Mouse (Mus musculus) hindbrain, embryonic 11.5 days (tissue): ENCODE measurements at regions not wholly inside any gene's neighbourhood (a gene's known extent, or its start where the extent isn't known, plus 50 kb on each side); places are given as distances from the start of the nearest gene placed in this dataset.

Source experiments
- ATAC-seq: fragments of 200-750 bp; cut with Nextera tagmentation; 2 replicates; pipeline ENCODE4 v1.8.0; 2017; ENCODE audit warnings: mild to moderate bottlenecking, moderate TSS enrichment, moderate library complexity; ENCODE audit not compliant: low FRiP score
- DNase-seq: peaks from one replicate; pipeline ENCODE4 v3.0.0-alpha.2; 2015; ENCODE audit warnings: low spot score
- H3K27ac ChIP-seq: fragments of 300-500 bp; sonication (generic); 2 replicates; pipeline ENCODE4 v1.5.1; 2014; ENCODE audit warnings: mild to moderate bottlenecking, low read depth, low read length
- H3K27me3 ChIP-seq: fragments of 300-500 bp; sonication (generic); 2 replicates; pipeline ENCODE4 v1.6.1; 2014; ENCODE audit warnings: mild to moderate bottlenecking, low read length, moderate library complexity, mixed read lengths; ENCODE audit not compliant: control insufficient read depth, insufficient read depth
- H3K36me3 ChIP-seq: fragments of 300-500 bp; sonication (generic); 2 replicates; pipeline ENCODE4 v1.6.1; 2014; ENCODE audit warnings: mild to moderate bottlenecking, low read length, moderate library complexity, mixed read lengths; ENCODE audit not compliant: control insufficient read depth, insufficient read depth
- H3K4me1 ChIP-seq: fragments of 300-500 bp; sonication (generic); replicated peaks from 2 replicates; pipeline ENCODE4 v1.6.1; 2014; ENCODE audit warnings: low read length, mixed read lengths; ENCODE audit not compliant: control insufficient read depth, insufficient read depth
- H3K4me2 ChIP-seq: fragments of 300-500 bp; sonication (generic); replicated peaks from 2 replicates; pipeline ENCODE4 v1.6.1; 2014; ENCODE audit warnings: mild to moderate bottlenecking, low read depth, low read length
- H3K4me3 ChIP-seq: fragments of 300-500 bp; sonication (generic); 2 replicates; pipeline ENCODE4 v1.5.1; 2014; ENCODE audit warnings: low read depth, low read length
- H3K9ac ChIP-seq: fragments of 300-500 bp; sonication (generic); 2 replicates; pipeline ENCODE4 v1.6.1; 2014; ENCODE audit warnings: low read depth, low read length
- H3K9me3 ChIP-seq: fragments of 300-500 bp; sonication (generic); 2 replicates; pipeline ENCODE4 v1.6.1; 2016; ENCODE audit warnings: low read length; ENCODE audit not compliant: control insufficient read depth
- WGBS: fragments of 180-500 bp; shearing (Covaris S2); extraction: QIAGEN DNeasy Blood & Tissue Kit; methylation state at CpG from one replicate; pipeline ENCODE4 v1.1.7; 2014; 5-methylcytosine and 5-hydroxymethylcytosine counted together

DNA sequence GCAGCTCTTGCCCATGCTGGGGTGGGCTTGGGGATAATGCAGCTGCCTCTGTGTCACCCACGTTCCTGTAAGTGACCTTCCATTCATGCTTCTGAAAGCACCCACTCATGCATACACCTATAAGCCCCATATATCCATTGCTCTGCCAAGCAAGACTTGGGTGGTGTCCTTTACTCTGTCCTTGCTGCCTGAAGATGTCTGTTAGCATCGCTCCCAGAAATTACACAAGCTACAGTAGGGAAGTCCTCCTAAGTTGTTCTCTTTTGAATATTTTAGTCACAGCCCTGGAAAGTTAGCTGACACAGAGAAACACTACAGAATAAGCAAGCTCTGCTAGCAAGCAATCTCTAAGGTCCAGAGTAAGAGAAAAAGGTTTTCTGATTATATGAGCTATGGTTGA, 129.2 kb upstream of the Lgalsl start:
- Histone ChIP-seq H3K27ac (no peak overlapping the region), H3K9ac (no peak overlapping the region), H3K27me3 (no peaks in the 10 kb centered on the region), H3K4me2 (no peak overlapping the region), H3K4me3 (no peak overlapping the region), H3K4me1 (no peaks in the 10 kb centered on the region), H3K9me3 (no peaks in the 10 kb centered on the region), H3K36me3 (no peaks in the 10 kb centered on the region)
- no peak for ATAC-seq
- no peak for DNase-seq
- 72% methylated on average over 2 of the region's 2 CpGs for WGBS

- Histone ChIP-seq H3K36me3 (no peaks in the 10 kb centered on the region), H3K27ac (no peak overlapping the region), H3K4me1 (no peaks in the 10 kb centered on the region), H3K9me3 (no peaks in the 10 kb centered on the region), H3K4me2 (no peak overlapping the region), H3K27me3 (no peaks in the 10 kb centered on the region), H3K9ac (no peak overlapping the region), H3K4me3 (no peak overlapping the region)
- no peak for ATAC-seq
- 55% methylated on average over 5 of the region's 5 CpGs for WGBS
- no peak for DNase-seq
Observed at GRCm38 (mm10) chr11:20960750-20961149, 129.9 kb upstream of the Lgalsl start.

DNA sequence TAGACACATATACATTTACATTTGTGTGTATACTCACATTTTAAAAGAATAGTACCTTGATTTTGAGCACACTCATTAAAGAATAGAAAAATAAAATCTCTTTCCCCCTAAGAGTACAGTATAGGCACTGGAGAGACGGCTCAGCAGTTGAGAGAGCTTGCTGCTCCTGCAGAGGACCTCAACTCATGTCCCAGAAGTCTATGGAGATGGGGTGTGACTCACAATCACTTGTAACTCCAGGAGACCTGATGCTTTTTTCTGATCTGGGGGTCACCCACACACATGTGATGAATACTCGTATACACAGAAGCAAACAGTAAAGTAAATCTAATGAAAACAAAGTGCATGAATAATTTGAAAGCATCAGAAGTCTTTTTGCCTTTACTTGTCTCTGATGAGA, 129.5 kb upstream of the Peli1 start:
- ATAC-seq (no peak), DNase-seq (no peak)
- 81% methylated on average over 2 of the region's 2 CpGs for WGBS
- Histone ChIP-seq H3K9ac (no peak overlapping the region), H3K4me3 (no peak overlapping the region), H3K27me3 (no peaks in the 10 kb centered on the region), H3K4me2 (no peak overlapping the region), H3K27ac (no peak overlapping the region), H3K9me3 (no peaks in the 10 kb centered on the region), H3K4me1 (no peaks in the 10 kb centered on the region), H3K36me3 (no peaks in the 10 kb centered on the region)

GRCm38 (mm10) chr11:20965575-20966239, 125.4 kb upstream of the Peli1 start:
- H3K9me3 ChIP-seq: no peaks in the 10 kb centered on the region
- no peaks in the 10 kb centered on the region for H3K4me1 ChIP-seq
- no peaks in the 10 kb centered on the region for H3K36me3 ChIP-seq
- 73% methylated on average over 8 of the region's 8 CpGs for WGBS
- H3K9ac ChIP-seq: no peak overlapping the region
- H3K27ac ChIP-seq: no peak overlapping the region
- ATAC-seq: no peak
- H3K4me2 ChIP-seq: no peak overlapping the region
- H3K4me3 ChIP-seq: no peak overlapping the region
- no peaks in the 10 kb centered on the region for H3K27me3 ChIP-seq
- no peak for DNase-seq

- H3K27me3 ChIP-seq: no peaks in the 10 kb centered on the region
- H3K4me1 ChIP-seq: no peaks in the 10 kb centered on the region
- H3K4me3 ChIP-seq: no peak overlapping the region
- H3K9me3 ChIP-seq: no peaks in the 10 kb centered on the region
- H3K9ac ChIP-seq: no peak overlapping the region
- H3K27ac ChIP-seq: no peak overlapping the region
- DNase-seq (no peak), ATAC-seq (0 out of 2 replicates have a peak, but pooled peaks have one; percentile 64)
- H3K4me2 ChIP-seq: no peak overlapping the region
- WGBS: 24% methylated on average over 3 of the region's 3 CpGs
- no peaks in the 10 kb centered on the region for H3K36me3 ChIP-seq
Observed at GRCm38 (mm10) chr11:20967321-20967984, 123.6 kb upstream of the Peli1 start.

DNA sequence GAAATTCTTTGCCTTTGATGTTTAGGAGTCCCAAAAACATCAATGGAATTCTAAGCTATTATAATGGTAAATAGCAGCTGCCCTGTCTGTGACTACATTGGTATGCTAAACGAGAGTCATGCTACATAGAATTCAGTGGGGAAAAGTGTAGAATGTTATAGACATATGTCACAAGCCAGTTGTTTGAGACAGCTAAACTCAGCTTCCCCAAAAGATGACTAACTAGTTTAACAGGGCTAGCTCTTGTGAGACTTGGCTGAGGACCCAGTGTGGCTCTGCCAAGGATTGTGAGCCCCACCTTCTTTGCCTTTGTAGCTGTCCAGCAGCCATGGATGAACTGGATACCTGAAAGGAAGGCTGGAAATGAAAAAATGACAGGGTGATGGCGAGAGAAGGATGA, 122.8 kb upstream of the Peli1 start:
- no peak for DNase-seq

DNA sequence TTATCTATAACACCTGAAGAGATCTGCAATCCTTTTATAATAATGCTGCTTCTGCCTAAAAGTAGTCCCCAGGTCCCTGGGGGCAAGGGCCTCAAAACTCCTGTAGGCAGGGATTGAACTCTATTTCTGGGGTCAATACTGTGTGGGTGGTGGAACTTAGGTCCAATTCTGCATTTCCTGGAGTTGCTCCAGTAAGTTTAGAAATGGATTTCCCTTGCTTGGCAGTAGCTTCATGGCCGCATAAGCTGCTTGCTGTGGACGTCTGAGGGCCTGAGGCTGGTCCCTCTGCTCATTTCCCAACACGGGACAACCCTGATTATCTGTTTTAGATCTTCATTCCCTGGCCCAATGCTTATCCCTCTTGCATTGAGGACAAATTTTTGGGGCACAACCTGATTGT, 118.0 kb upstream of the Peli1 start:
- WGBS: 79% methylated on average over 3 of the region's 3 CpGs
- DNase-seq: no peak

More for the DNA sequence above, 122.8 kb upstream of the Peli1 start:
- H3K27ac ChIP-seq: no peak overlapping the region
- no peak overlapping the region for H3K9ac ChIP-seq
- H3K4me1 ChIP-seq: no peaks in the 10 kb centered on the region
- ATAC-seq: 0 out of 2 replicates have a peak, but pooled peaks have one; percentile 51
- H3K4me3 ChIP-seq: no peak overlapping the region
- no peaks in the 10 kb centered on the region for H3K36me3 ChIP-seq
- H3K4me2 ChIP-seq: no peak overlapping the region
- no peaks in the 10 kb centered on the region for H3K27me3 ChIP-seq
- WGBS: 48% methylated on average over 2 of the region's 2 CpGs
- H3K9me3 ChIP-seq: no peaks in the 10 kb centered on the region

DNA sequence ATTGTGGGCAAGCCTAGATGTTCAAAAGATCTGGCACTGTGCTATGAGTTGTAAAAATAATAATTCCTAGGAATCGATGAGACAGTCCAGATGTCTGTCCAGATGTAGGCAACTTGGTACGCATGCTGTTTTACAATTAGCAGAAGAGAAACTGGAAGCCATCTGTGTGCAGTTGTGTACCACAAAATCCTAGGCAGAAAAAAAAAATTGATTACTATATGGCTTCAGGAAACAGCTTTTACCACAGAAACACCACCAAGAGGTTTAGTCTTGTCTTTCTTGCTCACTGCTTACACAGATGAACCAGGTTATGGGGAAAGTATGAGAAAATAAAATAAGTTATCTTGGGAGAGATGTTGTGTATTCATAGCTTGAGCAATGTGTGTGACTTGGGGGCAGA, 109.5 kb upstream of the Peli1 start:
- no peak overlapping the region for H3K9ac ChIP-seq
- no peak overlapping the region for H3K27ac ChIP-seq
- no peaks in the 10 kb centered on the region for H3K9me3 ChIP-seq
- H3K4me1 ChIP-seq: no peaks in the 10 kb centered on the region
- no peaks in the 10 kb centered on the region for H3K27me3 ChIP-seq
- no peak overlapping the region for H3K4me3 ChIP-seq
- ATAC-seq: no peak
- no peak for DNase-seq
- WGBS: 85% methylated on average over 2 of the region's 2 CpGs
- no peak overlapping the region for H3K4me2 ChIP-seq
- H3K36me3 ChIP-seq: no peaks in the 10 kb centered on the region

More for the DNA sequence above, 118.0 kb upstream of the Peli1 start:
- H3K36me3 ChIP-seq: no peaks in the 10 kb centered on the region
- no peaks in the 10 kb centered on the region for H3K27me3 ChIP-seq
- no peaks in the 10 kb centered on the region for H3K9me3 ChIP-seq
- H3K4me1 ChIP-seq: no peaks in the 10 kb centered on the region
- no peak for ATAC-seq
- H3K27ac ChIP-seq: no peak overlapping the region
- H3K4me3 ChIP-seq: no peak overlapping the region
- H3K9ac ChIP-seq: no peak overlapping the region
- no peak overlapping the region for H3K4me2 ChIP-seq

- Histone ChIP-seq H3K9ac (no peak overlapping the region), H3K4me3 (no peak overlapping the region), H3K9me3 (no peaks in the 10 kb centered on the region), H3K36me3 (no peaks in the 10 kb centered on the region), H3K4me1 (no peaks in the 10 kb centered on the region), H3K27ac (no peak overlapping the region), H3K27me3 (no peaks in the 10 kb centered on the region), H3K4me2 (no peak overlapping the region)
- ATAC-seq: no peak
- DNase-seq: no peak
- 76% methylated on average over 1 of the region's 1 CpGs for WGBS
Observed at GRCm38 (mm10) chr11:20982010-20982409, 109.1 kb upstream of the Peli1 start.
